Mouse (Mus musculus): Measurements from ENCODE around the gene Ass1. TPM values are rescaled to one million over a fixed set of nuclear protein-coding genes. Genes with fewer than 3 reads are reported as not detected.
A peak's percentile ranks its signal among the peaks of the same experiment; 100 is the strongest.

Ass1 gene
- polyA plus RNA-seq, 1 experiment from 2014 or later, result 65.1 TPM

DNA sequence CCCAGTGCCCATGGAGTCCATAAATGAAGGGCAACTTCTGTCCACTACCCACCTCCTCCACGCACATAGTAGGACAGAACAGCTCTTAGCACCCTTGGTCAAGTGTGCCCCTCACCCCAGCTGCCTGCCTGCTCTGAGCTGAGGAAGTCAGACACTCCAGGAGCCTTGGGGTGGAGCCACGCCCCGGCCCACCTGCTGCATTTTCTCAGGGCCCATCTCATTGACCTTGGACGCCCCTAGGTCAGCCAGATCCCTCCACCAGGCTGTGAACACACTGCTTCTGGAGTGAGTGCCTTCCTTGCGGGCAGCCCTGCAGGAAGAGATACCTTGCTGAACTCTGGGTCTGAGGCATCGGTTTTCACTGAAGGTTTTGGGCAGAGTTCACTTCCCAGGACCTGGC, 1.6 kb downstream of the Ass1 start:
- H3K9me3 ChIP-seq (ENCODE audit: control insufficient read depth, low read length), result no peaks in the 10 kb centered on the region
- H3K9ac ChIP-seq (ENCODE audit: low read depth, low read length), result no peak overlapping the region
- H3K4me3 ChIP-seq (ENCODE audit: low read depth, low read length), result no peak overlapping the region
- WGBS, result 51% methylated on average over 6 of the region's 6 CpGs
- H3K27me3 ChIP-seq (replicated peaks; ENCODE audit: control insufficient read depth, insufficient read depth, low read length), result peaks cover 10% of the 10 kb centered on the region
- H3K4me2 ChIP-seq, result peak overlapping the region; percentile 98
- no peak overlapping the region for H3K27ac ChIP-seq (ENCODE audit: low read depth, low read length)
- H3K4me1 ChIP-seq (replicated peaks; ENCODE audit: control insufficient read depth, insufficient read depth, low read length), result peaks cover 11% of the 10 kb centered on the region; the same call in 1 of the 2 replicates
- ATAC-seq (replicated peaks; ENCODE audit: low FRiP score) (no peak), DNase-seq (ENCODE audit: low spot score) (no peak)
- H3K36me3 ChIP-seq (ENCODE audit: control insufficient read depth, insufficient read depth, low read length), result no peaks in the 10 kb centered on the region; the same call in 1 of the 2 replicates

DNA sequence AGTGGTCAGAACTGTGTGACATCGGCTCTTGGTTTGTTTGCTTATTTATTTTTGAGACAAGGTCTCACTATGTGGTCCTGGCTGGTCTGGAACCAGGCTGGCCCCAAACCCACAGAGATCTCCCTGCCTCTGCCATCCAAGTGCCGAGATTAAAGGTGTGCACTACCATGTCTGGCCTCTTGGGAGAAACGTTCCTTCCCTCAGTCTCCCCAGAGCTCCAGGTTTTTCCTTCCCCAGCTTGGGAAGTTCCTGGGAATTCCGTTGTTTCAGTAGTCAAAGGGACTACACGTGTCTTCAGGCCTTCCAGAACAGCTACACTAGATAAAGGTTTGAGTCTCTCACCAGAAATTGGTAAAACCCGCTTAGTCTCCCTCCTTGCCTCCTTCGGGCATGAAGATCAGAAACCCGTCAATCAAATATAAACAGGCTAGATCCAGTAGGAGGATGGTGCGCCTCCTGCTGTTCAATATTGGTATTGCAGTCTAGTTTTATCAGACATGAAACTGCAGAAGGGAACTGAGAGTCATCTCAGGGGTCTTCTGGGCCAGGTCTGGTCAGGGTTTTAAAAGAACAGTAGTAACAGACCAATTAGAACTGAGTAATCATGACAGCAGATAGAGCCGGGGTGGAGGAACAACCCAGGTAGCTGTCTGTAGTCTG, 2.5 kb downstream of the Ass1 start:
- Histone ChIP-seq H3K27me3 (replicated peaks; ENCODE audit: control insufficient read depth, insufficient read depth, low read length) (peaks cover 10% of the 10 kb centered on the region), H3K4me2 (no peak overlapping the region; the same call in 1 of the 2 replicates), H3K4me1 (replicated peaks; ENCODE audit: control insufficient read depth, insufficient read depth, low read length) (peaks cover 11% of the 10 kb centered on the region; the same call in 1 of the 2 replicates), H3K9me3 (ENCODE audit: control insufficient read depth, low read length) (no peaks in the 10 kb centered on the region), H3K4me3 (ENCODE audit: low read depth, low read length) (no peak overlapping the region), H3K9ac (ENCODE audit: low read depth, low read length) (no peak overlapping the region), H3K27ac (ENCODE audit: low read depth, low read length) (no peak overlapping the region), H3K36me3 (ENCODE audit: control insufficient read depth, insufficient read depth, low read length) (no peaks in the 10 kb centered on the region; the same call in 1 of the 2 replicates)
- DNase-seq (ENCODE audit: low spot score) (no peak), ATAC-seq (replicated peaks; ENCODE audit: low FRiP score) (no peak)
- 40% methylated on average over 10 of the region's 10 CpGs for WGBS

DNA sequence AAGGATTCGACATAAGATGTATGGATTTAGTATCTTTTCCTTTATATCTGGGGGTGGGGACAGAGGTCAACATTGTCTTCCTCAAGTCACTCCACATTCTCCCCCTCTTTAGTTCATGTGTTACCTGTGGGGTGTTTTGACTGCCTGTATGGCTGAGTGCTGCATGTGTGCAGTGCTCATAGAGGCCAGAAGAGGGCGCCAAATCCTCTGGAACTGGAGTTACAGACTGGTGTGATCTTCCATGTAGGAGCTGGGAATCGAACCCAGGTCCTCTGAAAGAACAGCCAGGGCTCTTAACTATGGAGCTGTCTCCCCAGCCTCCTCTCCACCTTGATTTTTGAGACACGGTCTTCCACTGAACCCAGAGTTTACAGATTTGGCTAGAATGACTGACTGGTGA, 3.9 kb downstream of the Ass1 start:
- WGBS, result 56% methylated on average over 4 of the region's 4 CpGs
- DNase-seq (ENCODE audit: low spot score) (no peak), ATAC-seq (replicated peaks; ENCODE audit: low FRiP score) (no peak)
- no peaks in the 10 kb centered on the region for H3K9me3 ChIP-seq (ENCODE audit: control insufficient read depth, low read length)
- no peak overlapping the region for H3K27ac ChIP-seq (ENCODE audit: low read depth, low read length)
- H3K4me1 ChIP-seq (replicated peaks; ENCODE audit: control insufficient read depth, insufficient read depth, low read length), result peaks cover 11% of the 10 kb centered on the region; the same call in 1 of the 2 replicates
- H3K4me2 ChIP-seq, result no peak overlapping the region
- no peak overlapping the region for H3K9ac ChIP-seq (ENCODE audit: low read depth, low read length)
- H3K27me3 ChIP-seq (replicated peaks; ENCODE audit: control insufficient read depth, insufficient read depth, low read length), result peaks cover 10% of the 10 kb centered on the region
- no peaks in the 10 kb centered on the region; the same call in 1 of the 2 replicates for H3K36me3 ChIP-seq (ENCODE audit: control insufficient read depth, insufficient read depth, low read length)
- H3K4me3 ChIP-seq (ENCODE audit: low read depth, low read length), result no peak overlapping the region

DNA sequence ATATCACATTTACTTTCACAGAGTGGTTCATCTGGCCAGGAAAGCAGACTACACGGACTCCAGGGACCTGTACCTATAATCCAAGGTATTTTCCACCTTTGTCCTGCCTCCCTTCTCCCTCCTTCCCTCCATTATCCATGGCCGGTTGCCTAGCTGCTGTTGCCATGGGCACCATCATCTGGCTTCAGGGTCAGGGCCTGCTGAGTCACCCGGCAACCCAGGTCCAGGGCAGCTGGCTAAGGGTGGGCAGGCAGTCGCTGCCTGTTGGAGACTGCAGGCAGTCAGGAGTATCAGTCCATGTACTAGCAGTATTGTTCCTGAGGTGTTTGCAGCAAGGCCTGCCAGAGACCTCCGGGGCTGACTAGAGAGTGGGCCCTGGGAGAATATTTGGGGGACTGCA, 4.7 kb downstream of the Ass1 start:
- H3K9me3 ChIP-seq (ENCODE audit: control insufficient read depth, low read length), result no peaks in the 10 kb centered on the region
- H3K36me3 ChIP-seq (ENCODE audit: control insufficient read depth, insufficient read depth, low read length), result no peaks in the 10 kb centered on the region; the same call in 1 of the 2 replicates
- H3K9ac ChIP-seq (ENCODE audit: low read depth, low read length), result no peak overlapping the region
- ATAC-seq (replicated peaks; ENCODE audit: low FRiP score) (no peak), DNase-seq (ENCODE audit: low spot score) (no peak)
- peaks cover 11% of the 10 kb centered on the region; the same call in 1 of the 2 replicates for H3K4me1 ChIP-seq (replicated peaks; ENCODE audit: control insufficient read depth, insufficient read depth, low read length)
- H3K27me3 ChIP-seq (replicated peaks; ENCODE audit: control insufficient read depth, insufficient read depth, low read length), result 0 out of 2 replicates have a peak, but pooled peaks cover 4% of the 10 kb centered on the region
- WGBS, result 71% methylated on average over 5 of the region's 5 CpGs
- no peak overlapping the region for H3K4me3 ChIP-seq (ENCODE audit: low read depth, low read length)
- H3K27ac ChIP-seq (ENCODE audit: low read depth, low read length), result no peak overlapping the region
- H3K4me2 ChIP-seq, result no peak overlapping the region

DNA sequence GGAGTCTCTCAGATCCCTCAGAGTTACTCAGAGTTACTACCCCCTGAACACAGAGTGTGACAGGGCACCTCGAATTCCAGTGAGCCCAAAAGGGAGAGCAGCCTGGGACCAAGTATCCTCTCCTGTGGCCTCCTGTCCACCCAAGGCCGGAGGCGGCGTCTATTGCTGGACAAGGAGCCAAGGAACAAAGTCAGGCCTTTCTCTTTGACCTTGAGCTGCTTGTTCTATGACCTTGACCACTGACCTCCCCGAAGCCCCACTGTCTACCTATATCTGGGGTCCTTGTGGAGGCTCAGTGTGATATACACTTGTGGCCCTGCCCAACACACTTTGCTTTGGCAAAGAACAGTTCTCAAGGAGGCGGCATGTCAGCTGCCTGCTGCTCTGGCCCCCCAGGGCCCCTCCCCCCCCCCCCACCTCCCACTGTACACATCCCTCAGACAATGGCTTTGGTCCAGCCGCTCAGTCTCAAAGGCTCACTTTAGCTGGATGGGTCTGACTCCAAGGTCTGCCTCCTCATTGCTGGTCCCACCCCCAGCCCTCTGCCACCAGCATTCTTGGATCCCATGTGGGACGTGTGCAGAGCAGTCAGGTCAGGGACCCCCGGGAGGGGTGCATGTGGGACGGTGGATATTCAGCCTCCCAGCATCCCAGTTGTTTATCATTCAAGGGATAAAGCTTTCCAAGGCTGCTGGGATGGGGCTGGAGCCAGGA, 6.3 kb downstream of the Ass1 start:
- H3K4me3 ChIP-seq (ENCODE audit: low read depth, low read length), result no peak overlapping the region
- H3K9ac ChIP-seq (ENCODE audit: low read depth, low read length), result no peak overlapping the region
- H3K36me3 ChIP-seq (ENCODE audit: control insufficient read depth, insufficient read depth, low read length), result no peaks in the 10 kb centered on the region; the same call in 1 of the 2 replicates
- no peak overlapping the region for H3K27ac ChIP-seq (ENCODE audit: low read depth, low read length)
- 0 out of 2 replicates have a peak, but pooled peaks cover 4% of the 10 kb centered on the region for H3K27me3 ChIP-seq (replicated peaks; ENCODE audit: control insufficient read depth, insufficient read depth, low read length)
- H3K4me2 ChIP-seq, result no peak overlapping the region
- 73% methylated on average over 10 of the region's 10 CpGs for WGBS
- no peaks in the 10 kb centered on the region for H3K9me3 ChIP-seq (ENCODE audit: control insufficient read depth, low read length)
- DNase-seq (ENCODE audit: low spot score) (no peak), ATAC-seq (replicated peaks; ENCODE audit: low FRiP score) (no peak)
- peaks cover 6% of the 10 kb centered on the region; the same call in 1 of the 2 replicates for H3K4me1 ChIP-seq (replicated peaks; ENCODE audit: control insufficient read depth, insufficient read depth, low read length)

DNA sequence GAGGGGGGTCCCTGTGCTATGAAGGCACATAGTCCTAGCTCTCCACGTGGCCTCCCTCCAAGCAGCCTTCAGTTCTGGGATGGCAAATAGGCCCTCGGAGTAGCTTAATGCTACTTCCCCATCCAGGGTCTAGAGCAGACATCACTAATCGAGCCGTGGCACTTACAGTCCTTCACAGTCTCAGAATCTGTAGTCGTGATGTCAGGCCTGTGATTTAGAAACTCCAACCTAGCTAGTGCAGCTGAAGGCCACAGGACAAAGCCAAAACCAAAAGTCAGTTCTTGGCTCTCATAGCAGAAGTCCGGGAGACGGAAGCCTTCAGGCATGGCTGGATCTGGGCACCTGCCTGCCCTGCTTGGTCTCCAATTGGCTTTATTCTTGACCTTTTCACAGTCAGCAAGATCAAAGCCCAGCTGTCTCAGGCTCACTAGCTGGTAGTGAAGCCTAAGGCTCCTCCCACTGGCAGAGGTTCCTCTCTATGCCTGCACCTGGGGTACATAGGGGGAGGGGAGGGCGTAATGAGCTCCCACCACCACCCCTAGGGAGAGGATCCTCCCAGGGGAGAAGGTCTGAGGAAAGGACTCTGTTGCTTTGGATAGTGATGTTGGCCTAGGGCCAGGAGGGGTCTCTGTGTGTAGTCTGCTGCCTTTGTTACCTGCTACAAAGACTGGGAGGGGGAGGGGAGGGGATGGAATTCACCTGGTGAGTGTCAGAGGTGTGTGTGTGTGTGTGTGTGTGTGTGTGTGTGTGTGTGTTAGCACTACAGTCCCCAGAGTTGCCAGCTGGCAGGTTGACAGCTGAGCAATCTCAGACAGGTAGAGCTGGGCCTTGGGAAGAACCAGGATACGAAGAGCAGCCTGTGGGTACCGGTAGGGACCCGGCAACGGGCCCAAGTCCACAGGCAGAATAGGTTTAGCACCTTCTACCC, 7.5 kb downstream of the Ass1 start:
- Histone ChIP-seq H3K27ac (ENCODE audit: low read depth, low read length) (no peak overlapping the region), H3K4me1 (replicated peaks; ENCODE audit: control insufficient read depth, insufficient read depth, low read length) (no peaks in the 10 kb centered on the region), H3K9ac (ENCODE audit: low read depth, low read length) (no peak overlapping the region), H3K27me3 (replicated peaks; ENCODE audit: control insufficient read depth, insufficient read depth, low read length) (no peaks in the 10 kb centered on the region), H3K4me3 (ENCODE audit: low read depth, low read length) (no peak overlapping the region), H3K4me2 (no peak overlapping the region), H3K36me3 (ENCODE audit: control insufficient read depth, insufficient read depth, low read length) (no peaks in the 10 kb centered on the region; the same call in 1 of the 2 replicates), H3K9me3 (ENCODE audit: control insufficient read depth, low read length) (no peaks in the 10 kb centered on the region)
- WGBS, result 75% methylated on average over 12 of the region's 12 CpGs
- DNase-seq (ENCODE audit: low spot score) (no peak), ATAC-seq (replicated peaks; ENCODE audit: low FRiP score) (no peak)

DNA sequence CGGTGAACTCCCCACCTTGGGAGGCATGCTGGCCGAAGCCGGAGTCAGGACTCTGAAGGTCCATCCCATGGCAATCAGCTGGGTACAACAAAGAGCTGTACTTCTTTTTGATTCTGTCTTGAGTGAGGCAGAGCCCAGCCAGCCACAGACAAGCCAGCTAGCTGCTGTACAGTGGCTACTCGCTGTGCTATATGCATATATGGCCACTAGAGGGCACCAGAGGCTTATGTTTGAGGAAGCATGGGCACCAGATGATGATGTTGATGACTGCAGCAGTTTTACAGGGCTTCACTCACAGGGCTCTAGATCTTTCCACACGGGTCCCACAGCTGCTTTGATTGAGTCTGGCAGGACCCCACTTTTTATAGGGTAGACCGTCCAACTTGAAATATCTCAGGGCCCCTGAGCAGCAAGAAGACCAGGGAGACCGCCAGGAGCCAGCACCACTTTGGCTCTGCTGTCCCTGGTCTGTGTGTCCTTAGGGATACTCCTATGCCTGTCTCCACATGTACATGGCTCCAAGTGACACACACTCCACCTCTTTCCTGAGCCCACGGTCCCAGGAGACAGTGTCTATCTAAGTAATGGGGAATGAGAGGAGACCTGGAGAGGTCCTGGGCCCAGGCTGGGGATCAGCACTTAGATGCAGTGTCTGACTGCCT, 13.0 kb downstream of the Ass1 start:
- 31% methylated on average over 8 of the region's 8 CpGs for WGBS
- ATAC-seq (replicated peaks; ENCODE audit: low FRiP score) (0 out of 2 replicates have a peak, but pooled peaks have one; percentile 43), DNase-seq (ENCODE audit: low spot score) (peak; percentile 77)
- H3K4me2 ChIP-seq, result no peak overlapping the region
- no peaks in the 10 kb centered on the region for H3K4me1 ChIP-seq (replicated peaks; ENCODE audit: control insufficient read depth, insufficient read depth, low read length)
- H3K4me3 ChIP-seq (ENCODE audit: low read depth, low read length), result no peak overlapping the region
- H3K36me3 ChIP-seq (ENCODE audit: control insufficient read depth, insufficient read depth, low read length), result no peaks in the 10 kb centered on the region
- no peaks in the 10 kb centered on the region for H3K9me3 ChIP-seq (ENCODE audit: control insufficient read depth, low read length)
- H3K9ac ChIP-seq (ENCODE audit: low read depth, low read length), result no peak overlapping the region
- no peak overlapping the region for H3K27ac ChIP-seq (ENCODE audit: low read depth, low read length)
- no peaks in the 10 kb centered on the region for H3K27me3 ChIP-seq (replicated peaks; ENCODE audit: control insufficient read depth, insufficient read depth, low read length)

DNA sequence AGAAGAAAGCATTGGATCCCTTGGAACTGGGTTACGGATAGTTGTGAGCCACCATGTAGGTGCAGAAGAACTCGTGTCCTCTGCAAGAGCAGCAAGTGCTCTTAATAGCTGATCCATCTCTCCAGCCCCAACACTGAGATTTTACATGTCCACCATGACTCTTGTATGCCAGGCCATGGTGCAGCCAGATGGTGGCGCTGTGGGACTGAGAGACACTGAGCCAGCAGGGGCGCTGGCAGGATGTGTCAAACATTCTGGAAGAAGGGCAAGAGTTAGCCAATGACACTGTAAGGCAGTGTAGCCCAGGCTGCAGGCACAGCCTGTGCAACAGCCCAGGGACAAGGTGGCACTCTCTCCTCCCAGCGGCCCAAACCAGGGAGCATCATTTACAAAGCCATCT, 14.2 kb downstream of the Ass1 start:
- H3K4me3 ChIP-seq (ENCODE audit: low read depth, low read length), result no peak overlapping the region
- no peak overlapping the region for H3K4me2 ChIP-seq
- H3K27ac ChIP-seq (ENCODE audit: low read depth, low read length), result no peak overlapping the region
- peak; percentile 74 for DNase-seq (ENCODE audit: low spot score)
- no peaks in the 10 kb centered on the region for H3K4me1 ChIP-seq (replicated peaks; ENCODE audit: control insufficient read depth, insufficient read depth, low read length)
- no peak for ATAC-seq (replicated peaks; ENCODE audit: low FRiP score)
- H3K27me3 ChIP-seq (replicated peaks; ENCODE audit: control insufficient read depth, insufficient read depth, low read length), result no peaks in the 10 kb centered on the region
- H3K9ac ChIP-seq (ENCODE audit: low read depth, low read length), result no peak overlapping the region
- 35% methylated on average over 5 of the region's 5 CpGs for WGBS
- no peaks in the 10 kb centered on the region for H3K36me3 ChIP-seq (ENCODE audit: control insufficient read depth, insufficient read depth, low read length)
- no peaks in the 10 kb centered on the region for H3K9me3 ChIP-seq (ENCODE audit: control insufficient read depth, low read length)

Measured in liver, embryonic 11.5 days (tissue).